Mouse (Mus musculus) MEL (cell line): ENCODE results near the gene Uqcr11. TPM values are rescaled to one million over a fixed set of nuclear protein-coding genes. Genes with fewer than 3 reads are reported as not detected.
A peak's percentile ranks its signal among the peaks of the same experiment; 100 is the strongest.

Source experiments
- DNase-seq: peaks from one replicate; pipeline ENCODE4 v3.0.0; 2011; ENCODE audit warnings: low read depth, low spot score
- H3K27ac ChIP-seq: 2 replicates; pipeline ENCODE4 v1.5.1; 2012; ENCODE audit warnings: low read depth, mild to moderate bottlenecking, control low read depth, low read length, moderate library complexity; ENCODE audit not compliant: control insufficient read depth
- H3K27me3 ChIP-seq, 2 experiments: fragments of 150-350 bp in 1 of 2; sonication (generic) in 1 of 2; 2 replicates each; pipeline ENCODE4 v1.6.1; 2012; ENCODE audit warnings: low read length in 2 of 2, mild to moderate bottlenecking in 2 of 2, improper control_type of control experiment in 1 of 2, moderate library complexity in 1 of 2; ENCODE audit not compliant: insufficient read depth in 2 of 2, control insufficient read depth in 1 of 2
- H3K36me3 ChIP-seq, 2 experiments: 2 replicates each; pipeline ENCODE4 v1.6.1; 2012 to 2014; ENCODE audit warnings: low read length in 2 of 2, improper control_type of control experiment in 1 of 2, inconsistent platforms in 1 of 2, mild to moderate bottlenecking in 1 of 2; ENCODE audit not compliant: insufficient read depth in 2 of 2, control insufficient read depth in 1 of 2
- H3K4me1 ChIP-seq, 2 experiments: fragments of 150-350 bp in 1 of 2; sonication (generic) in 1 of 2; 2 replicates each; pipeline ENCODE4 v1.6.1; 2012; ENCODE audit warnings: low read length in 2 of 2, improper control_type of control experiment in 1 of 2, mild to moderate bottlenecking in 1 of 2; ENCODE audit not compliant: insufficient read depth in 2 of 2, control insufficient read depth in 1 of 2
- H3K4me3 ChIP-seq, 2 experiments: fragments of 150-350 bp in 1 of 2; sonication (generic) in 1 of 2; 2 replicates each; pipeline ENCODE4 v1.5.1; 2012; ENCODE audit warnings: low read depth in 2 of 2, low read length in 2 of 2, mild to moderate bottlenecking in 2 of 2, moderate library complexity in 2 of 2, control low read depth in 1 of 2, improper control_type of control experiment in 1 of 2; ENCODE audit not compliant: control insufficient read depth in 1 of 2, insufficient read depth in 1 of 2
- H3K79me2 ChIP-seq: 2 replicates; pipeline ENCODE4 v1.6.1; 2012; ENCODE audit warnings: mild to moderate bottlenecking, low read length, moderate library complexity; ENCODE audit not compliant: control insufficient read depth, poor library complexity, insufficient read depth
- H3K9ac ChIP-seq: 2 replicates; pipeline ENCODE4 v1.6.1; 2012; ENCODE audit warnings: low read depth, mild to moderate bottlenecking, control low read depth, low read length, moderate library complexity; ENCODE audit not compliant: control insufficient read depth, poor library complexity, severe bottlenecking
- H3K9me3 ChIP-seq: fragments of 150-350 bp; sonication (generic); replicated peaks from 2 replicates; pipeline ENCODE4 v1.6.1; 2012; ENCODE audit warnings: mild to moderate bottlenecking, low read length, improper control_type of control experiment, moderate library complexity; ENCODE audit not compliant: insufficient read depth
- BHLHE40 ChIP-seq: IDR thresholded peaks from 2 replicates; pipeline ENCODE4 v1.6.1; 2012; ENCODE audit warnings: low read depth, mild to moderate bottlenecking, inconsistent platforms, low read length, improper control_type of control experiment, borderline replicate concordance
- CHD2 ChIP-seq: IDR thresholded peaks from 2 replicates; pipeline ENCODE4 v1.6.1; 2011; ENCODE audit warnings: low read length, improper control_type of control experiment
- CTCF ChIP-seq, 3 experiments: IDR thresholded peaks in 2 of 3; conservative IDR thresholded peaks in 1 of 3; 2 replicates each; pipeline ENCODE4 v1.5.1; 2011 to 2012; ENCODE audit warnings: low read length in 3 of 3, low read depth in 2 of 3, mild to moderate bottlenecking in 2 of 3, improper control_type of control experiment in 1 of 3, inconsistent platforms in 1 of 3, mixed read lengths in 1 of 3, moderate library complexity in 1 of 3; ENCODE audit not compliant: control insufficient read depth in 1 of 3, insufficient read depth in 1 of 3, poor library complexity in 1 of 3, severe bottlenecking in 1 of 3
- GATA1 ChIP-seq: IDR thresholded peaks from 2 replicates; pipeline ENCODE4 v1.6.1; 2011; ENCODE audit warnings: low read depth, low read length, improper control_type of control experiment
- HCFC1 ChIP-seq: IDR thresholded peaks from 2 replicates; pipeline ENCODE4 v1.6.1; 2012; ENCODE audit warnings: low read depth, mild to moderate bottlenecking, inconsistent platforms, low read length, improper control_type of control experiment, moderate library complexity
- KAT2A ChIP-seq: conservative IDR thresholded peaks from 2 replicates; pipeline ENCODE4 v1.6.1; 2012; ENCODE audit warnings: low read depth, low read length, improper control_type of control experiment, inconsistent platforms
- MAFK ChIP-seq: IDR thresholded peaks from 2 replicates; pipeline ENCODE4 v1.6.1; 2011; ENCODE audit warnings: low read depth, mild to moderate bottlenecking, low read length, improper control_type of control experiment, borderline replicate concordance
- MAZ ChIP-seq: IDR thresholded peaks from 2 replicates; pipeline ENCODE4 v1.6.1; 2012; ENCODE audit warnings: low read depth, mild to moderate bottlenecking, inconsistent platforms, low read length, improper control_type of control experiment
- MEF2A ChIP-seq: IDR thresholded peaks from 2 replicates; pipeline ENCODE4 v1.6.1; 2014; ENCODE audit warnings: low read depth, mild to moderate bottlenecking, inconsistent platforms, low read length, improper control_type of control experiment; ENCODE audit not compliant: poor library complexity, insufficient replicate concordance, severe bottlenecking; ENCODE audit errors: extremely low read depth
- MYB ChIP-seq: IDR thresholded peaks from 2 replicates; pipeline ENCODE4 v1.6.1; 2011; ENCODE audit warnings: mild to moderate bottlenecking, low read depth, low read length, improper control_type of control experiment
- NRF1 ChIP-seq: IDR thresholded peaks from 2 replicates; pipeline ENCODE4 v1.6.1; 2014; ENCODE audit warnings: low read depth, mild to moderate bottlenecking, inconsistent platforms, low read length, improper control_type of control experiment, moderate library complexity; ENCODE audit not compliant: poor library complexity, insufficient read depth, severe bottlenecking
- POLR2AphosphoS5 ChIP-seq: IDR thresholded peaks from 2 replicates; pipeline ENCODE4 v1.6.1; 2012; ENCODE audit warnings: low read depth, borderline replicate concordance, mild to moderate bottlenecking, inconsistent platforms, low read length, moderate library complexity, mixed read lengths
- RAD21 ChIP-seq: IDR thresholded peaks from 2 replicates; pipeline ENCODE4 v1.6.1; 2011; ENCODE audit warnings: mild to moderate bottlenecking, low read depth, low read length, improper control_type of control experiment
- SMC3 ChIP-seq: IDR thresholded peaks from 2 replicates; pipeline ENCODE4 v1.6.1; 2011; ENCODE audit warnings: low read depth, low read length, improper control_type of control experiment
- TCF12 ChIP-seq: IDR thresholded peaks from 2 replicates; pipeline ENCODE4 v1.6.1; 2014; ENCODE audit warnings: low read depth, mild to moderate bottlenecking, inconsistent platforms, low read length, improper control_type of control experiment, moderate library complexity
- ZC3H11A ChIP-seq: IDR thresholded peaks from 2 replicates; pipeline ENCODE4 v1.6.1; 2012; ENCODE audit warnings: low read depth, mild to moderate bottlenecking, inconsistent platforms, low read length, improper control_type of control experiment
- ZNF384 ChIP-seq: IDR thresholded peaks from 2 replicates; pipeline ENCODE4 v1.6.1; 2012; ENCODE audit warnings: low read depth, mild to moderate bottlenecking, inconsistent platforms, low read length, improper control_type of control experiment
- polyA plus RNA-seq, 2 experiments: library from polyadenylated mRNA; stranded (reverse) in 1 of 2; unstranded in 1 of 2; fragments of >175 nt in 1 of 2; fragments of >200 nt in 1 of 2; gene quantifications; 2 replicates each; pipeline versions ENCODE4 v1.2.1 to v1.2.4; 2012; ENCODE audit warnings: low replicate concordance in 2 of 2, low read depth in 1 of 2; ENCODE audit not compliant: insufficient read length in 2 of 2, insufficient read depth in 1 of 2, missing spikeins in 1 of 2
- total RNA-seq: library from RNA; depleted of rRNA; stranded (reverse); fragments of 300-350 nt; gene quantifications from 2 replicates; pipeline ENCODE4 v1.2.3, GENCODE M21; 2012

Uqcr11 gene
- total and polyA plus RNA-seq, 3 experiments, result 481 to 935 TPM; not detected in 1

DNA sequence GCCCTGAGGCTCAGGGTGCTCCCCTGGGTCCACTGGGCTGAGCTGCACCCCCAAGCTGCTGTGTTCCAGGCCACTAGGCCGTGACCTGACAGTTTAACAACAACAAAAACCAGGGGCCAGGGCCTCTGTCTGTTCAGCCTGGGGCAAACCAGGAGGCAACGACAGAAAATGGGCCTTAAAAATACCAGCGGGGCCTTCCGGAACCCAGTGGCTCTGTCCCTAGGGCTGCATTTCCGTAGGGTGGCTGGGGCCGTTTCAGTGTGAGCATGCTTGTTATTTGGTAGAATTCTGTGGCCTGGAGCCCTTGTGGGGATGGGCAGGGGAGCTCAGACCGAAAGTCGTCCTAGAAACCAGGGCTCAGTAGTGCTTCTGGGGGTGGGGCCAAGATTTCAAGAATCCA lies 23.2 kb upstream of the Uqcr11 start:
- Histone ChIP-seq H3K79me2 (peaks cover 25% of the 10 kb centered on the region), H3K36me3 (peaks cover 5 to 15% of the 10 kb centered on the region in 2 experiments), H3K4me1 (peaks cover 0 to 14% of the 10 kb centered on the region in 2 experiments; a peak in 2 of 4 replicates), H3K27me3 (no peaks in the 10 kb centered on the region), H3K4me3 (no peak overlapping the region), H3K9me3 (no peaks in the 10 kb centered on the region), H3K9ac (no peak overlapping the region), H3K27ac (no peak overlapping the region)
- DNase-seq, result no peak
- TF ChIP-seq NRF1 (no peak), SMC3 (no peak), MEF2A (no peak), MAZ (no peak), MYB (no peak), RAD21 (no peak), BHLHE40 (no peak), ZC3H11A (no peak), MAFK (no peak), TCF12 (no peak), GATA1 (no peak), POLR2AphosphoS5 (no peak)

- Histone ChIP-seq H3K4me1 (peaks cover 23 to 43% of the 10 kb centered on the region in 2 experiments), H3K4me3 (no peak overlapping the region), H3K79me2 (peaks cover 4% of the 10 kb centered on the region), H3K27me3 (no peaks in the 10 kb centered on the region), H3K27ac (no peak overlapping the region), H3K36me3 (peaks cover 9 to 35% of the 10 kb centered on the region in 2 experiments), H3K9me3 (no peaks in the 10 kb centered on the region), H3K9ac (no peak overlapping the region)
- DNase-seq, result peak; percentile 52
- TF ChIP-seq KAT2A (no peak), HCFC1 (no peak), ZNF384 (no peak), CHD2 (no peak), MEF2A (no peak), SMC3 (peak; percentile 20; the same call in 1 of the 2 replicates), CTCF (IDR thresholded peaks at IDR 0.05 in 2 of 3, conservative IDR thresholded peaks at IDR 0.05 in 1 of 3; ENCODE audit: control insufficient read depth in 1 of 3, insufficient read depth in 1 of 3, low read depth in 2 of 3, low read length in 3 of 3, poor library complexity in 1 of 3, severe bottlenecking in 1 of 3) (peak in 2 of 3 experiments; percentile 46; a peak in 4 of 6 replicates)
- TF ChIP-seq, all 39 proteins: peak for 2
These were observed 18.4 kb upstream of the Uqcr11 start for GRCm38 (mm10) chr10:80425041-80425440.
